Mouse (Mus musculus) kidney, embryonic 15.5 days (tissue): ENCODE measurements around the gene Nop58. TPM values are rescaled to one million over a fixed set of nuclear protein-coding genes. Genes with fewer than 3 reads are reported as not detected.
"Not testable (repeated sequence)": the region's sequence is repeated elsewhere in the genome, so short reads cannot be mapped to it uniquely, and the experiment has no call there.

ENCODE experiments used
- ATAC-seq: fragments of 200-750 bp; cut with Nextera tagmentation; replicated peaks from 2 replicates; pipeline ENCODE4 v1.8.0; 2017; ENCODE audit warnings: moderate TSS enrichment; ENCODE audit not compliant: low FRiP score
- H3K27ac ChIP-seq: fragments of 300-500 bp; sonication (generic); 2 replicates; pipeline ENCODE4 v1.5.1; 2015; ENCODE audit warnings: mild to moderate bottlenecking, inconsistent platforms
- H3K27me3 ChIP-seq: fragments of 300-500 bp; sonication (generic); 2 replicates; pipeline ENCODE4 v1.6.1; 2015; ENCODE audit warnings: inconsistent platforms
- H3K36me3 ChIP-seq: fragments of 300-500 bp; sonication (generic); 2 replicates; pipeline ENCODE4 v1.6.1; 2015; ENCODE audit warnings: inconsistent platforms
- H3K4me1 ChIP-seq: fragments of 300-500 bp; sonication (generic); 2 replicates; pipeline ENCODE4 v1.6.1; 2015; ENCODE audit warnings: inconsistent platforms
- H3K4me2 ChIP-seq: fragments of 300-500 bp; sonication (generic); 2 replicates; pipeline ENCODE4 v1.6.1; 2015; ENCODE audit warnings: moderate library complexity, mild to moderate bottlenecking, inconsistent platforms
- H3K4me3 ChIP-seq: fragments of 300-500 bp; sonication (generic); replicated peaks from 2 replicates; pipeline ENCODE4 v1.5.1; 2015; ENCODE audit warnings: mild to moderate bottlenecking, inconsistent platforms
- H3K9ac ChIP-seq: fragments of 300-500 bp; sonication (generic); 2 replicates; pipeline ENCODE4 v1.6.1; 2015; ENCODE audit warnings: mild to moderate bottlenecking, inconsistent platforms
- H3K9me3 ChIP-seq: fragments of 300-500 bp; sonication (generic); replicated peaks from 2 replicates; pipeline ENCODE4 v1.6.1; 2016; ENCODE audit warnings: inconsistent platforms
- WGBS: fragments of 180-500 bp; shearing (Covaris S2); methylation state at CpG from one replicate; pipeline ENCODE4 v1.1.7; 2015; ENCODE audit warnings: mixed read lengths; 5-methylcytosine and 5-hydroxymethylcytosine counted together
- polyA plus RNA-seq: library from polyadenylated mRNA; unstranded; fragments of >200 nt; fragmentation: Nextera tagmentation; extraction: Ambion mirVana; gene quantifications from 2 replicates; pipeline ENCODE4 v1.2.1, GENCODE M21; 2015

Gene Nop58
- polyA plus RNA-seq, 1 experiment from 2014 or later, result 285 TPM

GRCm38 (mm10) chr1:59730737-59731136, 46.0 kb downstream of the Nop58 start:
- WGBS, result 81% methylated on average over 4 of the region's 4 CpGs
- no peak overlapping the region for H3K9ac ChIP-seq
- H3K9me3 ChIP-seq, result no peaks in the 10 kb centered on the region
- ATAC-seq, result no peak
- H3K4me1 ChIP-seq, result no peaks in the 10 kb centered on the region
- H3K27ac ChIP-seq, result no peak overlapping the region
- no peak overlapping the region for H3K4me2 ChIP-seq
- no peaks in the 10 kb centered on the region for H3K27me3 ChIP-seq
- H3K4me3 ChIP-seq, result no peak overlapping the region
- no peaks in the 10 kb centered on the region for H3K36me3 ChIP-seq

GRCm38 (mm10) chr1:59734076-59734475, 49.3 kb downstream of the Nop58 start:
- H3K27me3 ChIP-seq, result no peaks in the 10 kb centered on the region
- H3K9ac ChIP-seq, result no peak overlapping the region
- H3K27ac ChIP-seq, result no peak overlapping the region
- no peaks in the 10 kb centered on the region for H3K4me1 ChIP-seq
- no peaks in the 10 kb centered on the region for H3K9me3 ChIP-seq
- WGBS, result 75% methylated on average over 6 of the region's 6 CpGs
- no peak overlapping the region for H3K4me3 ChIP-seq
- H3K36me3 ChIP-seq, result no peaks in the 10 kb centered on the region
- no peak for ATAC-seq
- no peak overlapping the region for H3K4me2 ChIP-seq

GRCm38 (mm10) chr1:59738768-59739414, 54.1 kb downstream of the Nop58 start:
- H3K9me3 ChIP-seq, result no peaks in the 10 kb centered on the region

GRCm38 (mm10) chr1:59739577-59740354, 55.0 kb downstream of the Nop58 start:
- Histone ChIP-seq H3K4me2 (no peak overlapping the region), H3K4me1 (no peaks in the 10 kb centered on the region), H3K9me3 (no peaks in the 10 kb centered on the region), H3K27ac (no peak overlapping the region), H3K36me3 (no peaks in the 10 kb centered on the region), H3K27me3 (no peaks in the 10 kb centered on the region), H3K4me3 (no peak overlapping the region), H3K9ac (no peak overlapping the region)
- no peak for ATAC-seq
- WGBS, result 74% methylated on average over 17 of the region's 17 CpGs

More at GRCm38 (mm10) chr1:59738768-59739414, 54.1 kb downstream of the Nop58 start:
- 68% methylated on average over 6 of the region's 6 CpGs for WGBS
- Histone ChIP-seq H3K4me2 (no peak overlapping the region), H3K4me1 (no peaks in the 10 kb centered on the region), H3K4me3 (no peak overlapping the region), H3K36me3 (no peaks in the 10 kb centered on the region), H3K27me3 (no peaks in the 10 kb centered on the region), H3K9ac (no peak overlapping the region), H3K27ac (no peak overlapping the region)
- ATAC-seq, result no peak

- 54% methylated on average over 2 of the region's 2 CpGs for WGBS
- no peak for ATAC-seq
- no peak overlapping the region for H3K4me2 ChIP-seq
- no peak overlapping the region for H3K27ac ChIP-seq
- no peak overlapping the region for H3K9ac ChIP-seq
- no peaks in the 10 kb centered on the region for H3K36me3 ChIP-seq
- no peaks in the 10 kb centered on the region for H3K4me1 ChIP-seq
- H3K9me3 ChIP-seq, result no peaks in the 10 kb centered on the region
- no peak overlapping the region for H3K4me3 ChIP-seq
- H3K27me3 ChIP-seq, result no peaks in the 10 kb centered on the region
Observed at GRCm38 (mm10) chr1:59749047-59749446, 64.3 kb downstream of the Nop58 start.

GRCm38 (mm10) chr1:59749724-59750123, 65.0 kb downstream of the Nop58 start:
- H3K4me3 ChIP-seq, H3K27me3 ChIP-seq, H3K27ac ChIP-seq, H3K4me2 ChIP-seq, H3K9ac ChIP-seq, H3K9me3 ChIP-seq, ATAC-seq, H3K36me3 ChIP-seq, H3K4me1 ChIP-seq: not testable (repeated sequence)
- WGBS, result 79% methylated on average over 5 of the region's 5 CpGs

GRCm38 (mm10) chr1:59755298-59755697, 70.5 kb downstream of the Nop58 start:
- Histone ChIP-seq H3K27me3 (no peaks in the 10 kb centered on the region), H3K4me1 (no peaks in the 10 kb centered on the region), H3K9me3 (no peaks in the 10 kb centered on the region), H3K9ac (no peak overlapping the region), H3K27ac (no peak overlapping the region), H3K4me2 (no peak overlapping the region), H3K36me3 (no peaks in the 10 kb centered on the region), H3K4me3 (no peak overlapping the region)
- ATAC-seq, result no peak
- WGBS, result 74% methylated on average over 1 of the region's 1 CpGs

GRCm38 (mm10) chr1:59758325-59758724, 73.6 kb downstream of the Nop58 start:
- Histone ChIP-seq H3K4me1 (peaks cover 6% of the 10 kb centered on the region), H3K27ac (no peak overlapping the region), H3K4me2 (no peak overlapping the region), H3K4me3 (no peak overlapping the region), H3K9ac (no peak overlapping the region), H3K36me3 (no peaks in the 10 kb centered on the region), H3K27me3 (no peaks in the 10 kb centered on the region), H3K9me3 (no peaks in the 10 kb centered on the region)
- 87% methylated on average over 1 of the region's 1 CpGs for WGBS
- no peak for ATAC-seq

GRCm38 (mm10) chr1:59762208-59762607, 77.4 kb downstream of the Nop58 start:
- Histone ChIP-seq H3K9ac (peak overlapping the region; percentile 92), H3K36me3 (no peaks in the 10 kb centered on the region), H3K4me2 (peak overlapping the region; percentile 79), H3K27ac (peak overlapping the region; percentile 99), H3K4me1 (peaks cover 15% of the 10 kb centered on the region), H3K4me3 (peak overlapping the region; percentile 88), H3K27me3 (no peaks in the 10 kb centered on the region), H3K9me3 (no peaks in the 10 kb centered on the region)
- 1% methylated on average over 10 of the region's 10 CpGs for WGBS
- ATAC-seq, result no peak; the same call in 1 of the 2 replicates

- peak overlapping the region; percentile 99 for H3K27ac ChIP-seq
- peak overlapping the region; percentile 79 for H3K4me2 ChIP-seq
- ATAC-seq, result peak; percentile 69
- H3K4me3 ChIP-seq, result peak overlapping the region; percentile 88
- H3K9ac ChIP-seq, result peak overlapping the region; percentile 92
- peaks cover 17% of the 10 kb centered on the region for H3K4me1 ChIP-seq
- under 1% methylated on average over 44 of the region's 44 CpGs for WGBS
- no peaks in the 10 kb centered on the region for H3K9me3 ChIP-seq
- H3K27me3 ChIP-seq, result no peaks in the 10 kb centered on the region
- H3K36me3 ChIP-seq, result no peaks in the 10 kb centered on the region
Observed at GRCm38 (mm10) chr1:59762651-59763163, 77.9 kb downstream of the Nop58 start.

GRCm38 (mm10) chr1:59763164-59763768, 78.5 kb downstream of the Nop58 start, which contains the start of gene Bmpr2:
Bmpr2 (plus strand) TSS chr1:59763400.
- Histone ChIP-seq H3K4me1 (peaks cover 18% of the 10 kb centered on the region), H3K36me3 (no peaks in the 10 kb centered on the region), H3K4me2 (peak within 1 kb of the TSS; percentile 79), H3K27me3 (no peaks in the 10 kb centered on the region), H3K27ac (peak within 1 kb of the TSS; percentile 99), H3K4me3 (peak within 1 kb of the TSS; percentile 88), H3K9ac (peak within 1 kb of the TSS; percentile 92), H3K9me3 (no peaks in the 10 kb centered on the region)
- peak; percentile 94 for ATAC-seq
- under 1% methylated on average over 68 of the region's 75 CpGs for WGBS

GRCm38 (mm10) chr1:59763781-59764251, 79.0 kb downstream of the Nop58 start:
- Histone ChIP-seq H3K36me3 (no peaks in the 10 kb centered on the region), H3K27me3 (no peaks in the 10 kb centered on the region), H3K9me3 (no peaks in the 10 kb centered on the region), H3K4me2 (peak overlapping the region; percentile 79), H3K4me3 (peak overlapping the region; percentile 88), H3K27ac (peak overlapping the region; percentile 99), H3K4me1 (peaks cover 18% of the 10 kb centered on the region), H3K9ac (peak overlapping the region; percentile 92)
- under 1% methylated on average over 54 of the region's 55 CpGs for WGBS
- peak; percentile 73 for ATAC-seq
